Mouse (Mus musculus): ENCODE results near the gene Pik3r2. TPM values are rescaled to one million over a fixed set of nuclear protein-coding genes. Genes with fewer than 3 reads are reported as not detected.

The Pik3r2 gene
- polyA plus RNA-seq, 1 experiment from 2014 or later: 46.9 TPM

DNA sequence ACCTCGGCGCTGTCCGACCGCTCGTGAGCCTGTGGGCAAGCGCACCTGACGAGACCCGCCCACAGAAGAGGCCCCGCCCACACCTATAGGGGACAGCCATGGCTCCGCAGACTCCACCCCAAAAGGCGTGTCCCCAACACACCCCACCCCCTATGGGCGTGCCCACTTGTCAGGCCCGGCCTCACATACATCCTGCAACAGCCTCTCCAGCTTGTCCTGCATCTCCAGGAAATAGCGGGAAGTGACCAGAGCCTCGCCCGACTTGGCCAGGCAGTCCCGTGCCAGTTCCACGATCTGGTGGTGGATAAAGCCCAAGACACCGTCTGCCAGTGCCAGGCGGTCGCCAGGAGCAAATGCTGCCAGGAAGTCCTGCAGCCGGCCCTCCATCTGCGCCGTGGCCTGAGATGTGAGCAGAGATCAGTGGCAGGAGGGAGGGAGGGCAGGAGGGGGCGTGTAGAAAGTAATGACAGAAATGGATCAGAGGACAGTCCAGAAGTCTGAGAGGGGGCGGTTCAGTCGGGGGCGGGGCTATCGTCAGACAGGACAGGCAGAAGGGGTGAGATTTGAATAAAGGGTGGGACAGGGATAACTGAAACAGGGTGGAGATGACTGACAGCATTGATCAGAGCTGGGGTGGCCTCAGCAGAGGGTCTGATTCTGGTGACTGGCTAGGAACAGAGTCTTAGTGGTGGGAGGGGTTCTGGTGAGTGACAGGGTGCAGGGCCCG, 11.6 kb upstream of the Pik3r2 start:
- Histone ChIP-seq H3K9ac (ENCODE audit: low read length) (no peak overlapping the region), H3K4me1 (ENCODE audit: control insufficient read depth, insufficient read depth, low read length) (peaks cover 24% of the 10 kb centered on the region), H3K4me3 (ENCODE audit: low read depth, low read length) (0 out of 2 replicates have a peak overlapping the region, but pooled peaks have one; percentile 5)

DNA sequence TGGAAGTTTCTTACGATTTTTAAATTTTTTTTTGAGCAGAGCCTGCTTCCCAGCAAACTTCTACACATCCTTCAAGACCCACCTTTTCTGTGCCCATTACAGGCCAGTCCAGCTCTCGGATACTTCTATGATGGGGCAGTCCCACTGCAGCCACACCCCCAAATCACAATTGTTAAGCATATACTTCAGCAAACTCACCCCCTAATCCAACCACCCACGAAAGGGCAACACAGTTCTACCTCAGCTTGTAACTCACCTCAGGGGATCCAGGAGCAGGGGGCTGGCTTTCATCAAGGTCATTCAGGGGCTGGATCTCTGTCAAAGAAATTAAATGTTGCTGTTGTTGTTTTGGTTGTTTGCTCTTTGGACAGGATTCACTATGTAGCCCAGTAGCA, 10.5 kb upstream of the Pik3r2 start:
- Histone ChIP-seq H3K27ac (replicated peaks; ENCODE audit: low read depth, low read length) (no peak overlapping the region), H3K4me3 (ENCODE audit: low read depth, low read length) (no peak overlapping the region), H3K9me3 (ENCODE audit: control insufficient read depth, low read length) (no peaks in the 10 kb centered on the region), H3K9ac (ENCODE audit: low read length) (no peak overlapping the region), H3K4me1 (ENCODE audit: control insufficient read depth, insufficient read depth, low read length) (peaks cover 17% of the 10 kb centered on the region), H3K27me3 (ENCODE audit: control insufficient read depth, insufficient read depth, low read length) (no peaks in the 10 kb centered on the region), H3K4me2 (ENCODE audit: low read depth, severe bottlenecking) (no peak overlapping the region), H3K36me3 (ENCODE audit: control insufficient read depth, insufficient read depth, low read length) (peaks cover 9% of the 10 kb centered on the region; the same call in 1 of the 2 replicates)
- ATAC-seq (ENCODE audit: insufficient number of reproducible peaks, low FRiP score, low TSS enrichment, low read depth) (no peak), DNase-seq (ENCODE audit: low spot score) (no peak)
- WGBS: 87% methylated on average over 3 of the region's 3 CpGs

More for the DNA sequence above, 11.6 kb upstream of the Pik3r2 start:
- 14% methylated on average over 30 of the region's 30 CpGs for WGBS
- DNase-seq (ENCODE audit: low spot score) (peak; percentile 84), ATAC-seq (ENCODE audit: insufficient number of reproducible peaks, low FRiP score, low TSS enrichment, low read depth) (no peak)
- peaks cover 6% of the 10 kb centered on the region; the same call in 1 of the 2 replicates for H3K36me3 ChIP-seq (ENCODE audit: control insufficient read depth, insufficient read depth, low read length)
- no peaks in the 10 kb centered on the region for H3K27me3 ChIP-seq (ENCODE audit: control insufficient read depth, insufficient read depth, low read length)
- no peak overlapping the region for H3K27ac ChIP-seq (replicated peaks; ENCODE audit: low read depth, low read length)
- peak overlapping the region; percentile 28; the same call in 1 of the 2 replicates for H3K4me2 ChIP-seq (ENCODE audit: low read depth, severe bottlenecking)
- H3K9me3 ChIP-seq (ENCODE audit: control insufficient read depth, low read length): no peaks in the 10 kb centered on the region

DNA sequence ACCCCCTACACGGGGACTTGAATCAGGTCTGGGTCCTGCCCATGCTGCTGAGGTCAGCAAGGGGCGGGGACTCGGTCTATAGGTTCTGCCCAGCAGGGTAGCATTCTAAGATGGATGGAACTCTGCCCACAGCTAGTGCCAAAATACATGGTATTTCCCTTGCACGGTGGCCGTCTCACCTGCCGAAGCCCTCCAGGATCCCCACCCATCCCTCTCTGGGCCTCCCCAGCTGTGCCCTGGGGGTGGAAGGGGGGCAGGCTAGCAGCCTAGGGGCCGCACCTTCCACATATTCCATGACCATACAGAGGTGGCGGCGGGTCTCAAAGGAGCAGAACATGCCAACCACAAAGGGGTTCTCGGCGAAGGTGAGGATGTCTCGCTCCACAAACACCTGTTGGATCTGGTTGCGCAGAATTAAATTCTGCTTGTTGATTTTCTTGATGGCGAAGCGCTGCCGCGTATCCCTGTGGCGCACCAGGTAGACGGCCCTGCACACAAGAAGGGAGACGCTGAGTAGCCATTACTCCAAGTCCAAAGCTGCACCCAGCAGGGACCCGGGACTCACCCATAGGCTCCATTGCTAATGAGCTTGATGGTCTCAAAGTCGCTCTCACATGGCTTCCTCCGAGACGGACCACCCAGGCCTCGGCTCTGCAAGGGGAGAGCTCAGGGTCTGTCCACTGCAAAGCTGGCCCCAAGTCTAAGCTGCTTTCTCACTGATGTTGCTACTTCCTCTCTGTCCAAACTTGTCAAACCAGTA, 10.0 kb upstream of the Pik3r2 start:
- WGBS: 87% methylated on average over 25 of the region's 25 CpGs
- Histone ChIP-seq H3K36me3 (ENCODE audit: control insufficient read depth, insufficient read depth, low read length) (peaks cover 9% of the 10 kb centered on the region; the same call in 1 of the 2 replicates), H3K4me2 (ENCODE audit: low read depth, severe bottlenecking) (no peak overlapping the region), H3K4me1 (ENCODE audit: control insufficient read depth, insufficient read depth, low read length) (peaks cover 14% of the 10 kb centered on the region), H3K27me3 (ENCODE audit: control insufficient read depth, insufficient read depth, low read length) (no peaks in the 10 kb centered on the region), H3K9me3 (ENCODE audit: control insufficient read depth, low read length) (no peaks in the 10 kb centered on the region), H3K4me3 (ENCODE audit: low read depth, low read length) (no peak overlapping the region), H3K9ac (ENCODE audit: low read length) (no peak overlapping the region), H3K27ac (replicated peaks; ENCODE audit: low read depth, low read length) (no peak overlapping the region)
- ATAC-seq (ENCODE audit: insufficient number of reproducible peaks, low FRiP score, low TSS enrichment, low read depth) (no peak), DNase-seq (ENCODE audit: low spot score) (no peak)

DNA sequence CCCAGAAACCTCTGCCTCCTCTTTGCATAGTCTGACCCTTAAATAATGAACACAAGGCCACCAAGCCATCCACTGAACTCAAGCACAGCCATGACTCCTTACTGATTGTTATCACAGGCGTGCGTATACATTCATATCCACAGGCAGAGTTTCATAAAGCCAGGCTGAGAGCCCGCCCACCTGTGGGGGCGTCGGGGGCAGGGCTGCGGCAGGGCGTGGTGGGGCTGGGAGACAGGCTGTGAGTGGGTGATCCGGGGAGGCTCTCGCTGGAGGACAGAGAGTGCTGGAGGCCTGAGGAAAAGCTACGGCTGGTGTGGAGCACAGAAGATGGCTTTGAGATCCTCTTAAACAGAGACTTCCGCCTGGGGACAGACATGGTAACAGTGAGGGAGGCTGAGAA, 3.6 kb upstream of the Pik3r2 start:
- no peak for DNase-seq (ENCODE audit: low spot score)
- Histone ChIP-seq H3K4me3 (ENCODE audit: low read depth, low read length) (no peak overlapping the region), H3K9me3 (ENCODE audit: control insufficient read depth, low read length) (no peaks in the 10 kb centered on the region), H3K4me2 (ENCODE audit: low read depth, severe bottlenecking) (no peak overlapping the region), H3K4me1 (ENCODE audit: control insufficient read depth, insufficient read depth, low read length) (peaks cover 15% of the 10 kb centered on the region), H3K9ac (ENCODE audit: low read length) (no peak overlapping the region), H3K36me3 (ENCODE audit: control insufficient read depth, insufficient read depth, low read length) (peaks cover 18% of the 10 kb centered on the region), H3K27me3 (ENCODE audit: control insufficient read depth, insufficient read depth, low read length) (no peaks in the 10 kb centered on the region), H3K27ac (replicated peaks; ENCODE audit: low read depth, low read length) (no peak overlapping the region)
- ATAC-seq (ENCODE audit: insufficient number of reproducible peaks, low FRiP score, low TSS enrichment, low read depth): no peak
- WGBS: 81% methylated on average over 11 of the region's 11 CpGs

DNA sequence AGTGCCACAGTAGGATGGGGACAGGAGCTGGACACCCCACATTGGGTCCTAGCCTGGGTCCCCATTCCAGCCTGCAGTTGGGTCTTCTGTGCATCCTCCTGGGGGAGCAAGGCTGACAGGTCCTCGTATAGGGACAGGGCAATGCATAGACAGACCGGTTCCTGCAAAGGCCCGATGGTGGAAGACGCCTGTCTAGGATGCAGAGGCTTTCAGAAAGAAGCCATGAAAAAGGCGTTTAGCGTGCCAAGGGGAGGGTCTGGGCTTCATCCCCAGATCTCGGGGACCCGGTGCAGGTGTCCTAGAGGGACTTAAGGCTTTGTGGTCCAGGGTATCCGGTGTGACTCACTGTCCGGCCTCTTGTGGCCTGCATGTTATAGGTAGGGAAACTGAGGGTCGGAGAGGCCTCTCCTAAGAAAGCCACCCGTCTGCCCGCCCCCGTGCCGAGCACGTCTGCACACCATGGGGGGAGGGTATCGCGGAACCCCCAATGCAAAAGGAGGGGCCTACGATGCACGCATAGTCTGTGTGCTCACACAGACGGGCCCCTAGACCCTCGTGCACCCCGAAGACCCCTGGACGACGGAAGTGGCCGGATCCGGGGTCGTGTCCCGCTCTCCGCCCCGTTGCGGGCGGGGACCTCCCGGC, 540 bp downstream of the Pik3r2 start:
- Histone ChIP-seq H3K4me3 (ENCODE audit: low read depth, low read length) (peak overlapping the region; percentile 86), H3K9me3 (ENCODE audit: control insufficient read depth, low read length) (no peaks in the 10 kb centered on the region), H3K9ac (ENCODE audit: low read length) (peak overlapping the region; percentile 90), H3K4me1 (ENCODE audit: control insufficient read depth, insufficient read depth, low read length) (peaks cover 15% of the 10 kb centered on the region), H3K27me3 (ENCODE audit: control insufficient read depth, insufficient read depth, low read length) (no peaks in the 10 kb centered on the region), H3K27ac (replicated peaks; ENCODE audit: low read depth, low read length) (peak overlapping the region; percentile 95), H3K36me3 (ENCODE audit: control insufficient read depth, insufficient read depth, low read length) (peaks cover 19% of the 10 kb centered on the region), H3K4me2 (ENCODE audit: low read depth, severe bottlenecking) (peak overlapping the region; percentile 77)
- WGBS: 3% methylated on average over 34 of the region's 34 CpGs
- DNase-seq (ENCODE audit: low spot score) (no peak), ATAC-seq (ENCODE audit: insufficient number of reproducible peaks, low FRiP score, low TSS enrichment, low read depth) (no peak; the same call in 1 of the 2 replicates)

DNA sequence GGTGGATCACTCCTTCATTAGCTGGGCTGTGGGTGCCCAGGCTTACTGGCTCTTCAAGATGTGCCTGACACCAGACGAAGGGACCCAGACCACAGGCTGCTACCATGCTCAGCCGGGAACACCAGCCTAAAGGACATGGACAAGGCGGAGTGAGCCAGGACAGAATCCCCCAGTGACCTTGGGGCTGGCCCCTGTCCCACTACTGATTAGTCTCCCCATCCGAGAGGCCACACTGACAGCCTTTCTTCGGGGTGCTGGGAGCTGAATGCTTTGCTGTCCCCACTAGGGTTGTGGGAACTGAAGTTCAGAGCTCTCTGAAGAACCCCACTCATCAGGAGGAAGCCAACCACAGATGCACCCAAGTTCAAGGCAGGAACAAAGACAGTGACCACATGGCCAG, 1.3 kb downstream of the Pik3r2 start:
- Histone ChIP-seq H3K4me3 (ENCODE audit: low read depth, low read length) (peak overlapping the region; percentile 86; the same call in 1 of the 2 replicates), H3K4me1 (ENCODE audit: control insufficient read depth, insufficient read depth, low read length) (peaks cover 15% of the 10 kb centered on the region), H3K9me3 (ENCODE audit: control insufficient read depth, low read length) (no peaks in the 10 kb centered on the region), H3K36me3 (ENCODE audit: control insufficient read depth, insufficient read depth, low read length) (peaks cover 24% of the 10 kb centered on the region), H3K27ac (replicated peaks; ENCODE audit: low read depth, low read length) (no peak overlapping the region), H3K9ac (ENCODE audit: low read length) (no peak overlapping the region), H3K4me2 (ENCODE audit: low read depth, severe bottlenecking) (peak overlapping the region; percentile 77; the same call in 1 of the 2 replicates), H3K27me3 (ENCODE audit: control insufficient read depth, insufficient read depth, low read length) (no peaks in the 10 kb centered on the region)
- 94% methylated on average over 5 of the region's 5 CpGs for WGBS
- ATAC-seq (ENCODE audit: insufficient number of reproducible peaks, low FRiP score, low TSS enrichment, low read depth) (no peak), DNase-seq (ENCODE audit: low spot score) (no peak)

DNA sequence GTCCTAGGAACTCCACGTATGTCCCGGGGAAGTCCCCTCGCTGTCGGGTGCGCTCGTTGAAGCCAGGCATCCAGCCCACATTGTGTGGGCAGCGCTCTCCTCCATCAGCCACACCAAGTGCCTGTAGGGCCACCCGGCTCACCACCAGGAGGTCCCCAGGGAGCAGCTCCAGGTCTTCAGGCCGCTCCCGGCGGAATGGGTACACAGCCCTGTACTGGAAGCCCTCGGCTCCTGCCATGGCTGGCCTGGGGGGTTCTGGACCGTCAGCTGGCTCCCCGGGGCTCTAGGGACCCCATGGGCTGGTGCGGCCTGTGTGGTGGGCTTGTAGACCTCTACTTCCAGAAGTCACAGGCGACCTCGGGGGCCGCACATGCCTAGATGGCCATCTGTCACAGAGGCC, 1.8 kb downstream of the Pik3r2 start:
- 95% methylated on average over 18 of the region's 18 CpGs for WGBS
- Histone ChIP-seq H3K4me3 (ENCODE audit: low read depth, low read length) (no peak overlapping the region), H3K27me3 (ENCODE audit: control insufficient read depth, insufficient read depth, low read length) (no peaks in the 10 kb centered on the region), H3K4me2 (ENCODE audit: low read depth, severe bottlenecking) (no peak overlapping the region), H3K9ac (ENCODE audit: low read length) (no peak overlapping the region), H3K9me3 (ENCODE audit: control insufficient read depth, low read length) (no peaks in the 10 kb centered on the region), H3K4me1 (ENCODE audit: control insufficient read depth, insufficient read depth, low read length) (peaks cover 15% of the 10 kb centered on the region), H3K27ac (replicated peaks; ENCODE audit: low read depth, low read length) (no peak overlapping the region), H3K36me3 (ENCODE audit: control insufficient read depth, insufficient read depth, low read length) (peaks cover 21% of the 10 kb centered on the region)
- DNase-seq (ENCODE audit: low spot score): no peak
- ATAC-seq (ENCODE audit: insufficient number of reproducible peaks, low FRiP score, low TSS enrichment, low read depth): no peak

DNA sequence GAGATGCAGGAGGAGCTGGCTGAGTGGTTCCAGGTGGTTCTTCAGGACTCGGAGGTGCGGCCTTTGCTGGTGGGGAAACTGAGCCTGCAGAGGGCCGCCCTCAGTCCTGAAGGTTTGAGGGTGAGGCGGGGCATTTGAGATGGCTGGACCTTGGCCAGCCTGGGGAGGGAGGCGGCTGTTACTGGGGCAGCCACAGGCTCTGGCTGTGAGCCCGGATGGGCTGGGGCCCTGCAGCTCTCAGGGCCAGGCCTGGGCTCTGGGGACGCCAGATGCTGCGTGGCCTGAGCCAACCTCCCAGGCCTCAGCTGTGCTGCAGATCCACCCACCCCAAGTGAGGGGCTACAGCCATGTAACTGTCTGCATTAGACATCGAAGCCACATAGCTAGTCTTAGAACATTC, 2.7 kb downstream of the Pik3r2 start:
- no peak overlapping the region; the same call in 1 of the 2 replicates for H3K4me2 ChIP-seq (ENCODE audit: low read depth, severe bottlenecking)
- DNase-seq (ENCODE audit: low spot score) (no peak), ATAC-seq (ENCODE audit: insufficient number of reproducible peaks, low FRiP score, low TSS enrichment, low read depth) (no peak)
- no peak overlapping the region for H3K9ac ChIP-seq (ENCODE audit: low read length)
- WGBS: 77% methylated on average over 9 of the region's 9 CpGs
- H3K27ac ChIP-seq (replicated peaks; ENCODE audit: low read depth, low read length): no peak overlapping the region
- H3K27me3 ChIP-seq (ENCODE audit: control insufficient read depth, insufficient read depth, low read length): no peaks in the 10 kb centered on the region
- H3K9me3 ChIP-seq (ENCODE audit: control insufficient read depth, low read length): no peaks in the 10 kb centered on the region
- peaks cover 15% of the 10 kb centered on the region for H3K36me3 ChIP-seq (ENCODE audit: control insufficient read depth, insufficient read depth, low read length)
- peaks cover 15% of the 10 kb centered on the region for H3K4me1 ChIP-seq (ENCODE audit: control insufficient read depth, insufficient read depth, low read length)
- no peak overlapping the region for H3K4me3 ChIP-seq (ENCODE audit: low read depth, low read length)

All from limb, embryonic 11.5 days (tissue).